Mouse (Mus musculus): ENCODE results near the gene Atoh8. TPM values are rescaled to one million over a fixed set of nuclear protein-coding genes. Genes with fewer than 3 reads are reported as not detected.

Gene Atoh8
- polyA plus RNA-seq, 1 experiment from 2014 or later, result 0.88 TPM

- no peak overlapping the region for H3K27ac ChIP-seq (replicated peaks)
- H3K36me3 ChIP-seq (replicated peaks), result no peaks in the 10 kb centered on the region
- no peak overlapping the region for H3K9ac ChIP-seq
- H3K4me1 ChIP-seq (replicated peaks), result no peaks in the 10 kb centered on the region
- 53% methylated on average over 10 of the region's 10 CpGs for WGBS (ENCODE audit: insufficient replicate concordance)
- H3K4me2 ChIP-seq, result no peak overlapping the region
- H3K9me3 ChIP-seq (replicated peaks), result no peaks in the 10 kb centered on the region
- peaks cover 13% of the 10 kb centered on the region for H3K27me3 ChIP-seq
- no peak for ATAC-seq (ENCODE audit: insufficient read depth)
- no peak overlapping the region for H3K4me3 ChIP-seq (replicated peaks)
Observed at GRCm38 (mm10) chr6:72254588-72255075, 19.3 kb upstream of the Atoh8 start.

- 0 out of 2 replicates have a peak, but pooled peaks have one; percentile 25 for ATAC-seq (ENCODE audit: insufficient read depth)
- Histone ChIP-seq H3K4me3 (replicated peaks) (no peak overlapping the region), H3K27me3 (peaks cover 13% of the 10 kb centered on the region), H3K4me1 (replicated peaks) (no peaks in the 10 kb centered on the region), H3K9ac (no peak overlapping the region), H3K36me3 (replicated peaks) (no peaks in the 10 kb centered on the region), H3K4me2 (no peak overlapping the region), H3K27ac (replicated peaks) (no peak overlapping the region), H3K9me3 (replicated peaks) (no peaks in the 10 kb centered on the region)
- WGBS (ENCODE audit: insufficient replicate concordance), result 58% methylated on average over 4 of the region's 4 CpGs
Observed at GRCm38 (mm10) chr6:72253911-72254587, 18.7 kb upstream of the Atoh8 start.

GRCm38 (mm10) chr6:72253168-72253567 is 17.8 kb upstream of the Atoh8 start:
- no peak overlapping the region for H3K9ac ChIP-seq
- peaks cover 13% of the 10 kb centered on the region for H3K27me3 ChIP-seq
- no peak overlapping the region for H3K4me2 ChIP-seq
- no peak overlapping the region for H3K27ac ChIP-seq (replicated peaks)
- H3K4me1 ChIP-seq (replicated peaks), result no peaks in the 10 kb centered on the region
- H3K4me3 ChIP-seq (replicated peaks), result no peak overlapping the region
- H3K9me3 ChIP-seq (replicated peaks), result no peaks in the 10 kb centered on the region
- no peak for ATAC-seq (ENCODE audit: insufficient read depth)
- WGBS (ENCODE audit: insufficient replicate concordance), result 64% methylated on average over 4 of the region's 4 CpGs
- no peaks in the 10 kb centered on the region for H3K36me3 ChIP-seq (replicated peaks)

GRCm38 (mm10) chr6:72252433-72252832 is 17.1 kb upstream of the Atoh8 start:
- Histone ChIP-seq H3K27me3 (peaks cover 18% of the 10 kb centered on the region), H3K9ac (no peak overlapping the region), H3K9me3 (replicated peaks) (no peaks in the 10 kb centered on the region), H3K4me3 (replicated peaks) (no peak overlapping the region), H3K4me2 (no peak overlapping the region), H3K4me1 (replicated peaks) (no peaks in the 10 kb centered on the region), H3K27ac (replicated peaks) (no peak overlapping the region), H3K36me3 (replicated peaks) (no peaks in the 10 kb centered on the region)
- 47% methylated on average over 1 of the region's 1 CpGs for WGBS (ENCODE audit: insufficient replicate concordance)
- no peak for ATAC-seq (ENCODE audit: insufficient read depth)

GRCm38 (mm10) chr6:72249981-72250380 is 14.6 kb upstream of the Atoh8 start:
- Histone ChIP-seq H3K27ac (replicated peaks) (no peak overlapping the region), H3K9me3 (replicated peaks) (no peaks in the 10 kb centered on the region), H3K27me3 (peaks cover 25% of the 10 kb centered on the region), H3K4me3 (replicated peaks) (no peak overlapping the region), H3K4me1 (replicated peaks) (peaks cover 4% of the 10 kb centered on the region; the same call in 1 of the 2 replicates), H3K36me3 (replicated peaks) (no peaks in the 10 kb centered on the region), H3K4me2 (no peak overlapping the region), H3K9ac (no peak overlapping the region)
- ATAC-seq (ENCODE audit: insufficient read depth), result no peak
- WGBS (ENCODE audit: insufficient replicate concordance), result 66% methylated on average over 4 of the region's 4 CpGs

- no peak overlapping the region for H3K9ac ChIP-seq
- peaks cover 23% of the 10 kb centered on the region for H3K27me3 ChIP-seq
- no peak overlapping the region for H3K27ac ChIP-seq (replicated peaks)
- 64% methylated on average over 15 of the region's 15 CpGs for WGBS (ENCODE audit: insufficient replicate concordance)
- peaks cover 10% of the 10 kb centered on the region; the same call in 1 of the 2 replicates for H3K4me1 ChIP-seq (replicated peaks)
- H3K4me2 ChIP-seq, result no peak overlapping the region
- H3K9me3 ChIP-seq (replicated peaks), result no peaks in the 10 kb centered on the region
- no peak overlapping the region for H3K4me3 ChIP-seq (replicated peaks)
- H3K36me3 ChIP-seq (replicated peaks), result no peaks in the 10 kb centered on the region
- ATAC-seq (ENCODE audit: insufficient read depth), result no peak
Observed at GRCm38 (mm10) chr6:72248150-72248914, 13.0 kb upstream of the Atoh8 start.

GRCm38 (mm10) chr6:72246303-72246702 is 10.9 kb upstream of the Atoh8 start:
- no peak overlapping the region for H3K9ac ChIP-seq
- H3K36me3 ChIP-seq (replicated peaks), result no peaks in the 10 kb centered on the region
- no peak for ATAC-seq (ENCODE audit: insufficient read depth)
- H3K9me3 ChIP-seq (replicated peaks), result no peaks in the 10 kb centered on the region
- no peak overlapping the region for H3K4me2 ChIP-seq
- peaks cover 43% of the 10 kb centered on the region for H3K27me3 ChIP-seq
- no peak overlapping the region for H3K27ac ChIP-seq (replicated peaks)
- no peak overlapping the region for H3K4me3 ChIP-seq (replicated peaks)
- WGBS (ENCODE audit: insufficient replicate concordance), result 47% methylated on average over 6 of the region's 6 CpGs
- H3K4me1 ChIP-seq (replicated peaks), result peaks cover 10% of the 10 kb centered on the region; the same call in 1 of the 2 replicates

- Histone ChIP-seq H3K27ac (replicated peaks) (peak overlapping the region; percentile 19; the same call in 1 of the 2 replicates), H3K9me3 (replicated peaks) (no peaks in the 10 kb centered on the region), H3K4me1 (replicated peaks) (peaks cover 10% of the 10 kb centered on the region; the same call in 1 of the 2 replicates), H3K27me3 (peaks cover 59% of the 10 kb centered on the region), H3K9ac (no peak overlapping the region), H3K4me3 (replicated peaks) (no peak overlapping the region), H3K4me2 (no peak overlapping the region), H3K36me3 (replicated peaks) (no peaks in the 10 kb centered on the region)
- 62% methylated on average over 20 of the region's 20 CpGs for WGBS (ENCODE audit: insufficient replicate concordance)
- ATAC-seq (ENCODE audit: insufficient read depth), result no peak
Observed at GRCm38 (mm10) chr6:72244569-72245285, 9.3 kb upstream of the Atoh8 start.

GRCm38 (mm10) chr6:72244144-72244549 is 8.8 kb upstream of the Atoh8 start:
- H3K4me2 ChIP-seq, result no peak overlapping the region
- H3K9ac ChIP-seq, result no peak overlapping the region
- peaks cover 65% of the 10 kb centered on the region for H3K27me3 ChIP-seq
- H3K4me1 ChIP-seq (replicated peaks), result peaks cover 10% of the 10 kb centered on the region; the same call in 1 of the 2 replicates
- no peaks in the 10 kb centered on the region for H3K9me3 ChIP-seq (replicated peaks)
- WGBS (ENCODE audit: insufficient replicate concordance), result 53% methylated on average over 9 of the region's 9 CpGs
- no peak for ATAC-seq (ENCODE audit: insufficient read depth)
- H3K27ac ChIP-seq (replicated peaks), result no peak overlapping the region
- H3K36me3 ChIP-seq (replicated peaks), result no peaks in the 10 kb centered on the region
- no peak overlapping the region for H3K4me3 ChIP-seq (replicated peaks)

GRCm38 (mm10) chr6:72242532-72243320 is 7.3 kb upstream of the Atoh8 start:
- Histone ChIP-seq H3K4me2 (no peak overlapping the region), H3K27me3 (peaks cover 71% of the 10 kb centered on the region), H3K9ac (no peak overlapping the region), H3K4me1 (replicated peaks) (peaks cover 10% of the 10 kb centered on the region; the same call in 1 of the 2 replicates), H3K9me3 (replicated peaks) (no peaks in the 10 kb centered on the region), H3K27ac (replicated peaks) (no peak overlapping the region), H3K4me3 (replicated peaks) (no peak overlapping the region), H3K36me3 (replicated peaks) (no peaks in the 10 kb centered on the region)
- ATAC-seq (ENCODE audit: insufficient read depth), result no peak
- 66% methylated on average over 13 of the region's 13 CpGs for WGBS (ENCODE audit: insufficient replicate concordance)

Measured in liver, embryonic 15.5 days (tissue).